Mouse (Mus musculus): ENCODE data around the gene Smim24.
A peak's percentile ranks its signal among the peaks of the same experiment; 100 is the strongest.

Smim24 gene

DNA sequence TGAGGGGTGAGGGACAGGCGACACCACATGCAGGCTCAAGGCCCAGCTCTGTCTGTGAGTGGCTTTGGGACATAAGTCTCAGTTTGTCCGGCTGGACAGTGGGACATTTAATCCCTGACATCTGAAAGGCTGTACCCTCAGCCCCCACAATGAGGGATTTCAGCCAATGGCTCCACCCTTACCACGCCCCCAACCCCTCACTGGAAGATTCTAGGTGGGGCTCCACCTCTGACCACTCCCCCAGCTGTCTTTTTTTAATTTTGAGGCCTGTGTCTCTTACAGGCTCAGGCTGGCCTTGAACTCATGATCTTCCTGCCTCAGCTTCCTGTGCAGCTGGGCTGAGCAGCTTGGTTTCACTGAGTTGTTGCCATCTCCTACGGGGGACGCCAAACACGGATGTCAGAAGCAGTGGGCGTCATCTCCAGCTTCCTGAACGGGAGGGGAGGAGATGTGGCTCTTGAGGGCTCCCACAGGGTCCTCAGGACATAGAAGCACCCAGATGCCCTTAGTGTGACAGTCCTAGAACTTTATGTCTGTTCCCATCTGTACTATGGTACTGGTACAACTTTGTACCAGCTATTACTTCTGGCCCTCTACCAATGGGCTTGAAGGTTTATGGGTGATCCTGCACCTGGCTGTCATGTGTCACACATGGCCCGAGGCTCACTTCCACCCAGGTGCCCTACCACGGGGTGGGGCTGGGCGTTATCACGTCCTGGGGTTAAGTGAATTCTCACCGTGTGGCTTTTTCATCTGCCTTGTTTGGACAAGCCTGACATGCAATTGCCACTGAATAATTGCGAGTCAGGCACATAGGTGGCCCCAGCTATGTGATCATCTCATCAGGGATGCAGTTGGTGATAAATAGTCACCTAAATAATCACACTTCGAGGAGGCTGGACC lies 41.8 kb downstream of the Smim24 start:
- peak; percentile 51 for DNase-seq (ENCODE audit: low spot score in 2 of 2)

DNA sequence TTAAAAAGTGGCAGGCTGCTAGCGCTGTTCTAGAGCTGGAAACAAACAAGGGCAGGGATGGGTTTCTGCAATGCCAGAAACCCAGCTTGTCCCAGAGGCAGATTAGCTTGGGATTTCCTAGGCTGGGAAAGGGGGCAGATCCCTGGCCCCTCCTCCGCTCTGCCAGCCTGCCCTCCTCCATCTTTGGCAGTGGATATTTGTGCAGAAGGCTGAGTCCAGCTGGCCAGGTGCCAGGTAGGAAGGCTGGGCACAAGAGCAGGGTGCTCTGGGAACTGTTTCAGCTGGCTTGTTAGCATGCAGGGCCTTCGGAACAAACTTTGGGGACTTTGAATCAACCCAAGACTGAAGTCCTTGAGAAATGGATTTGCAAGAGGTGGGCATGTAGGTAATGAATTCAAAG lies 42.6 kb downstream of the Smim24 start:
- DNase-seq (ENCODE audit: low spot score in 2 of 2) = no peak

DNA sequence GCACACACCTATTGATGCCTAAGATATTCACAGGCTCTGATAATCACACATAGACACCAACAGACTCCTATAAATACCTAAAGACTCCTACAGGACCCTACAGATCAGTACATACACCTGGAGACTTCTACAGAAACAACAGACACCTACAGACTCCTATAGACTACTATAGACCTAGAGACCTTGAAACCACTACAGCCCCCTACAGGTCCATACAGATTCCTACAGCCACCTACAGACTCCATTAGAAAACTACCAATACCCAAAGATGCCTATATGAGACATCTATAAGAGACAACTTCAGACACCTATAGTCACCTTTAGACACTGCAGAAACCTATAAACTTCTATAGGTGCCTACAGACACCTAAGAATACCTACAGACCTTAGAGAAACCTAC lies 48.2 kb downstream of the Smim24 start:
- no peak for DNase-seq (ENCODE audit: low spot score in 2 of 2)
